Mouse (Mus musculus) heart, postnatal 0 days (tissue): ENCODE data around the gene Emilin3. TPM values are rescaled to one million over a fixed set of nuclear protein-coding genes. Genes with fewer than 3 reads are reported as not detected.

Source experiments
- ATAC-seq: fragments of 200-750 bp; cut with Nextera tagmentation; 2 replicates; pipeline ENCODE4 v1.8.0; 2017; ENCODE audit warnings: low read depth, moderate number of reproducible peaks, moderate library complexity; ENCODE audit not compliant: insufficient read depth
- DNase-seq: peaks from one replicate; pipeline ENCODE4 v3.0.0-alpha.2; 2016; ENCODE audit warnings: low spot score
- H3K27ac ChIP-seq: fragments of 300-500 bp; sonication (generic); 2 replicates; pipeline ENCODE4 v1.5.1; 2014; ENCODE audit warnings: low read depth, mild to moderate bottlenecking
- H3K27me3 ChIP-seq: fragments of 300-500 bp; sonication (generic); 2 replicates; pipeline ENCODE4 v1.6.1; 2014; ENCODE audit warnings: low read length, mixed read lengths; ENCODE audit not compliant: control insufficient read depth, insufficient read depth
- H3K36me3 ChIP-seq: fragments of 300-500 bp; sonication (generic); replicated peaks from 2 replicates; pipeline ENCODE4 v1.6.1; 2014; ENCODE audit warnings: low read length, mixed read lengths; ENCODE audit not compliant: control insufficient read depth, insufficient read depth
- H3K4me1 ChIP-seq: fragments of 300-500 bp; sonication (generic); 2 replicates; pipeline ENCODE4 v1.6.1; 2014; ENCODE audit warnings: antibody characterized with exemption; ENCODE audit not compliant: control insufficient read depth, insufficient read depth
- H3K4me2 ChIP-seq: fragments of 300-500 bp; sonication (generic); 2 replicates; pipeline ENCODE4 v1.6.1; 2014; ENCODE audit warnings: low read depth, mild to moderate bottlenecking, low read length, moderate library complexity
- H3K4me3 ChIP-seq: fragments of 300-500 bp; sonication (generic); 2 replicates; pipeline ENCODE4 v1.5.1; 2014; ENCODE audit warnings: low read depth, low read length
- H3K9ac ChIP-seq: fragments of 300-500 bp; sonication (generic); replicated peaks from 2 replicates; pipeline ENCODE4 v1.6.1; 2014; ENCODE audit warnings: low read depth, low read length, mixed read lengths
- H3K9me3 ChIP-seq: fragments of 300-500 bp; sonication (generic); replicated peaks from 2 replicates; pipeline ENCODE4 v1.6.1; 2016; ENCODE audit warnings: low read length; ENCODE audit not compliant: control insufficient read depth
- CTCF ChIP-seq: IDR thresholded peaks from 2 replicates; pipeline ENCODE4 v1.5.1; 2016; ENCODE audit warnings: antibody characterized with exemption, control low read depth, low read depth
- EP300 ChIP-seq: IDR thresholded peaks from 2 replicates; pipeline ENCODE4 v1.6.1; 2016; ENCODE audit warnings: antibody characterized with exemption, low read depth
- WGBS: fragments of 180-500 bp; shearing (Covaris S2); extraction: QIAGEN DNeasy Blood & Tissue Kit; methylation state at CpG from one replicate; pipeline ENCODE4 v1.1.7; 2014; 5-methylcytosine and 5-hydroxymethylcytosine counted together
- polyA plus RNA-seq: library from polyadenylated mRNA; unstranded; fragments of >200 nt; fragmentation: Nextera tagmentation; extraction: Ambion mirVana; gene quantifications from 2 replicates; pipeline ENCODE4 v1.2.1, GENCODE M21; 2015
- total RNA-seq: library from RNA; depleted of rRNA; stranded (reverse); fragments of >200 nt; gene quantifications from 2 replicates; pipeline ENCODE4 v1.2.3, GENCODE M21; 2014; ENCODE audit warnings: low replicate concordance; rRNA removed

Gene Emilin3
- total and polyA plus RNA-seq, 2 experiments from 2014 or later, result 0.10 to 0.84 TPM

- ATAC-seq (no peak), DNase-seq (no peak)
- no peak overlapping the region for H3K9ac ChIP-seq
- 0 out of 2 replicates have a peak, but pooled peaks cover 3% of the 10 kb centered on the region for H3K9me3 ChIP-seq
- H3K4me1 ChIP-seq, result no peaks in the 10 kb centered on the region
- TF ChIP-seq EP300 (no peak), CTCF (no peak)
- no peaks in the 10 kb centered on the region for H3K27me3 ChIP-seq
- 57% methylated on average over 1 of the region's 1 CpGs for whole genome bisulfite sequencing
- H3K27ac ChIP-seq, result no peak overlapping the region
- no peak overlapping the region for H3K4me3 ChIP-seq
- no peak overlapping the region for H3K4me2 ChIP-seq
- H3K36me3 ChIP-seq, result no peaks in the 10 kb centered on the region
These were observed 51.8 kb downstream of the Emilin3 start for GRCm38 (mm10) chr2:160860363-160860762.

Other genes with a start within 250 kb of the Emilin3 start
- gene Plcg1, start 181.0 kb downstream of the Emilin3 start, total RNA-seq, result 43.9 and 53.4 TPM in 2 replicates
- 18.3 and 21.6 TPM in 2 replicates for gene Plcg1, start 181.0 kb downstream of the Emilin3 start, polyA plus RNA-seq
- gene Zhx3, start 39.3 kb downstream of the Emilin3 start, total RNA-seq, result 14.2 and 18.3 TPM in 2 replicates
- gene Zhx3, start 39.3 kb downstream of the Emilin3 start, polyA plus RNA-seq, result 4.7 and 5.1 TPM in 2 replicates
- gene Lpin3, start 31.7 kb downstream of the Emilin3 start, total RNA-seq, result 1.1 and 5.1 TPM in 2 replicates
- 0.99 and 1.5 TPM in 2 replicates for gene Lpin3, start 31.7 kb downstream of the Emilin3 start, polyA plus RNA-seq
- gene Chd6, start 196.7 kb upstream of the Emilin3 start, total RNA-seq, result 37.7 and 68.9 TPM in 2 replicates
- gene Chd6, start 196.7 kb upstream of the Emilin3 start, polyA plus RNA-seq, result 13.8 and 14.5 TPM in 2 replicates